Mouse (Mus musculus): Measurements from ENCODE around the gene Bst1. TPM values are rescaled to one million over a fixed set of nuclear protein-coding genes. Genes with fewer than 3 reads are reported as not detected.
A peak's percentile ranks its signal among the peaks of the same experiment; 100 is the strongest.

Bst1 gene
- polyA plus RNA-seq (2015; fragmentation: Nextera tagmentation; extraction: Ambion mirVana) = 2.3 and 2.8 TPM in 2 replicates

DNA sequence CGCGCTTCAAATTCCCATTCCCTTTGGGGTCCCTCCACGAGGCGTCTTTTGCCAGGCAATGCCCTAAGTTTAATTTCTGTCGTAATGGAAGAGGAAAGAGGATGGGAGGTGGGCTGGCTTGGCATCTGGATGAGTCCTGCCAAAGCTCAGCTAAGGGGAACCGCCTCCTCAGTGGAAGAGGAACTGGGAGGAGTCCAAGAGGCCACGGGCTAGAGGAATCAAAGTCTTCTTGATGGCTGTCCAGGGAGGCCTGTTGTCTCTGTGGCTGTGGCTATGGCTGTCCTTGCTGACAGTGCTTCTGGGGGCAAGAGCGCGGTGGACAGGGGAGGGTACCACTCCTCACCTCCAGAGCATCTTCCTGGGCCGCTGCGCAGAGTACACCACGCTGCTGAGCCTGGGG is at the start of gene Bst1:
Gene Bst1, plus strand, starts transcription at position 191 of the 400 bp plus-strand sequence.
- Histone ChIP-seq H3K36me3 (ENCODE audit: control insufficient read depth, insufficient read depth) (no peaks in the 10 kb centered on the region), H3K4me3 (ENCODE audit: low read length) (peak within 1 kb of the TSS; percentile 16; the same call in 1 of the 2 replicates), H3K9ac (ENCODE audit: low read length) (no peak within 1 kb of the TSS), H3K9me3 (replicated peaks; ENCODE audit: control insufficient read depth, low read length) (no peaks in the 10 kb centered on the region), H3K27ac (ENCODE audit: low read length) (no peak within 1 kb of the TSS), H3K27me3 (ENCODE audit: control insufficient read depth, insufficient read depth, low read length) (no peaks in the 10 kb centered on the region), H3K4me1 (ENCODE audit: control insufficient read depth, insufficient read depth, low read length) (peaks cover 5% of the 10 kb centered on the region; the same call in 1 of the 2 replicates), H3K4me2 (ENCODE audit: low read depth, low read length) (0 out of 2 replicates have a peak within 1 kb of the TSS, but pooled peaks have one; percentile 12)
- 0 out of 2 replicates have a peak, but pooled peaks have one; percentile 37 for ATAC-seq (replicated peaks; ENCODE audit: extremely low read depth, insufficient read depth, low FRiP score)
- WGBS = 49% methylated on average over 12 of the region's 12 CpGs

DNA sequence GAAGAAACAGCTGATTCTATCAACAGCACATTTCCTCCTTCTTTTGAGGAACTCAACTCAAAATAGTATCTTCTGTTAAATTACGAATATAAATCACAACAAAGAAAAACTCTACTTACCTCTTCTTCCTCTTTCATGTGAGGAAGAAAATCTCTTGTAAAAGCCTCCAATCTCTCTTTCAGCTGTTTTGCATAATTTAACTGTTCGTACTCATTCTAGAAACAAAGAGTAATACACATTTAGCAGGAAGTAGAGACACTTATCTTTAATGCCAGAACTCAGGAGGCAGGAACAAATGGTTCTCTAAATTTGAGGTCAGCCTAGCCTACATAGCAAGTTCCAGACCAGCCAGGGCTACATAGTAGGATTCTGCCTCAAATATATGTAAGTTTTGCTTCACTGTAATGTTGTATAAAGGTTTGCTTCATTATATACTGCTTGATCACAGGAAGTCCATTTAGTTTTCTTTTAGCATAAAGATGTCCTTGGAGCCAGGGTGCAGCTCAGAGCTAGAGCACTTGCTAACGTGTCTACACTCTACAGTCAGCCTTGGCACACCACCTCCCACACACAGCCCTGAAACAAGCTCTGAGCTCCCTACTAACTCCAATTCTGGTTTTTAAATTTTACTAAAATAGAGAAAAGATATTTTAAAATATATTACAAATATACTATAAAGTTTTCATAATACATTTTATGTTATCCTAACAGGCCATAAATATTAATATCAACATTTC is 47.9 kb upstream of the Bst1 start:
- no peak for ATAC-seq (replicated peaks; ENCODE audit: extremely low read depth, insufficient read depth, low FRiP score)
- Histone ChIP-seq H3K4me3 (ENCODE audit: low read length) (no peak overlapping the region), H3K9me3 (replicated peaks; ENCODE audit: control insufficient read depth, low read length) (no peaks in the 10 kb centered on the region), H3K9ac (ENCODE audit: low read length) (no peak overlapping the region), H3K4me2 (ENCODE audit: low read depth, low read length) (no peak overlapping the region), H3K36me3 (ENCODE audit: control insufficient read depth, insufficient read depth) (peaks cover 7% of the 10 kb centered on the region), H3K4me1 (ENCODE audit: control insufficient read depth, insufficient read depth, low read length) (no peaks in the 10 kb centered on the region), H3K27me3 (ENCODE audit: control insufficient read depth, insufficient read depth, low read length) (no peaks in the 10 kb centered on the region), H3K27ac (ENCODE audit: low read length) (no peak overlapping the region)
- 69% methylated on average over 3 of the region's 3 CpGs for WGBS

DNA sequence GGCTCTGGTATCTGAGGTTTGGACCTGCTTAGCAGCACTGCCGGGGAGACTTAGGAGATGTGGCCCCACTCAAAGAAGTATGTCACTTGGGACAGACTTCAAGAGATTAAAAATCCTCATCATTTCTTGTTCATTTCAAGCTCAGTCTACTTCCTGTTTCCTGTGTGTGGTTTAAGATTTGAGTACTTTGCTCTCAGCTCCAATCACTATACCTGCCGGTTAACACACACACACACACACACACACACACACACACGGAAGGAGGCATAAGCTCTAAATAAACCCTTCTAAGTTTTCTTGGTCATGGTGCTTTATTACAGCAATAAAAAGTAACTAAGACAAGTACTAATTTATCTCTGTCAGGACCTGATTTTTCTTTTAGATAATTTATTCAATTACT is 47.1 kb upstream of the Bst1 start:
- no peak overlapping the region for H3K27ac ChIP-seq (ENCODE audit: low read length)
- H3K9ac ChIP-seq (ENCODE audit: low read length) = no peak overlapping the region
- no peak overlapping the region for H3K4me3 ChIP-seq (ENCODE audit: low read length)
- H3K4me1 ChIP-seq (ENCODE audit: control insufficient read depth, insufficient read depth, low read length) = peaks cover 3% of the 10 kb centered on the region
- H3K9me3 ChIP-seq (replicated peaks; ENCODE audit: control insufficient read depth, low read length) = no peaks in the 10 kb centered on the region
- H3K27me3 ChIP-seq (ENCODE audit: control insufficient read depth, insufficient read depth, low read length) = no peaks in the 10 kb centered on the region
- H3K36me3 ChIP-seq (ENCODE audit: control insufficient read depth, insufficient read depth) = peaks cover 7% of the 10 kb centered on the region
- ATAC-seq (replicated peaks; ENCODE audit: extremely low read depth, insufficient read depth, low FRiP score) = no peak
- H3K4me2 ChIP-seq (ENCODE audit: low read depth, low read length) = no peak overlapping the region
- 82% methylated on average over 3 of the region's 3 CpGs for WGBS

DNA sequence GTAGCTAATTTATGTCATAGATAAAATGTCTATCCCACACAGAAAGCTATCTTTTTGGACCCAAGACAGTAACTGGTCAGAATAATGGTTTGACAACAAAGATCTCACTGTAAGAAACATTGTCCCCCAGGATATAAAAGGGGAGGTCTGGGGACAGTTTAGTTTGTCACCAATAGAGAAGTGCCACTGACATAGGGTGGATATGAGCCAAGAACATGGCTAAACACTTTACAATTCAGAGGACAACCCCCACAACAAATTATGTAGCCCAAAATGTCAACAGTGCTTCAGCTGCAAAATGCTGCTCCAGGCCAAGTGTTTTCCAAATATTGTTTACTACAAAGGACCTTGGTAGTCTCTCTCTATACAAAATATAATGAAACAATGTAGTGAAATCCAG is 42.3 kb upstream of the Bst1 start:
- H3K36me3 ChIP-seq (ENCODE audit: control insufficient read depth, insufficient read depth) = no peaks in the 10 kb centered on the region
- H3K27me3 ChIP-seq (ENCODE audit: control insufficient read depth, insufficient read depth, low read length) = no peaks in the 10 kb centered on the region
- peak overlapping the region; percentile 26 for H3K27ac ChIP-seq (ENCODE audit: low read length)
- peak overlapping the region; percentile 26; the same call in 1 of the 2 replicates for H3K4me2 ChIP-seq (ENCODE audit: low read depth, low read length)
- H3K9ac ChIP-seq (ENCODE audit: low read length) = no peak overlapping the region
- no peak overlapping the region for H3K4me3 ChIP-seq (ENCODE audit: low read length)
- no peaks in the 10 kb centered on the region for H3K9me3 ChIP-seq (replicated peaks; ENCODE audit: control insufficient read depth, low read length)
- ATAC-seq (replicated peaks; ENCODE audit: extremely low read depth, insufficient read depth, low FRiP score) = peak; percentile 84
- peaks cover 20% of the 10 kb centered on the region for H3K4me1 ChIP-seq (ENCODE audit: control insufficient read depth, insufficient read depth, low read length)

DNA sequence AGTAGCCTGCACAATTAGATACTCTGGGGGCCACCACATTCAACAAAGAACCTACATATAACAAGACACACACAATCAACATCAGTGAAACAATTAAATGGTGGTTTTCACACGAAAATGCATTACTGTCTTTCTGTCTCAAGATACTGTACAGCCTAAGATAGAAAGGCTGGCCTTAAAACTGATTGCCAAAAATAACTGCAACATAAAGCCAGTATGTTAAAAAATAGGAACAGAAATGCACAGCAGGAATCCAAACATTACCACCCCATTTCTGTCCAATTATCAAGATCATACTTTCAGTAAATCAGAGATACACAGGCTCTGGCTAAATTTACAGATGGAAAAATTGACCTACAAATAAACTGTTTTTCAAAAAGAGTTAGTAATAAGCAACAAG is 41.7 kb upstream of the Bst1 start:
- Histone ChIP-seq H3K9me3 (replicated peaks; ENCODE audit: control insufficient read depth, low read length) (no peaks in the 10 kb centered on the region), H3K27me3 (ENCODE audit: control insufficient read depth, insufficient read depth, low read length) (no peaks in the 10 kb centered on the region), H3K4me1 (ENCODE audit: control insufficient read depth, insufficient read depth, low read length) (peaks cover 20% of the 10 kb centered on the region), H3K4me3 (ENCODE audit: low read length) (no peak overlapping the region), H3K36me3 (ENCODE audit: control insufficient read depth, insufficient read depth) (no peaks in the 10 kb centered on the region), H3K9ac (ENCODE audit: low read length) (no peak overlapping the region), H3K4me2 (ENCODE audit: low read depth, low read length) (no peak overlapping the region), H3K27ac (ENCODE audit: low read length) (peak overlapping the region; percentile 26)
- no peak for ATAC-seq (replicated peaks; ENCODE audit: extremely low read depth, insufficient read depth, low FRiP score)
- 17% methylated on average over 1 of the region's 1 CpGs for WGBS

DNA sequence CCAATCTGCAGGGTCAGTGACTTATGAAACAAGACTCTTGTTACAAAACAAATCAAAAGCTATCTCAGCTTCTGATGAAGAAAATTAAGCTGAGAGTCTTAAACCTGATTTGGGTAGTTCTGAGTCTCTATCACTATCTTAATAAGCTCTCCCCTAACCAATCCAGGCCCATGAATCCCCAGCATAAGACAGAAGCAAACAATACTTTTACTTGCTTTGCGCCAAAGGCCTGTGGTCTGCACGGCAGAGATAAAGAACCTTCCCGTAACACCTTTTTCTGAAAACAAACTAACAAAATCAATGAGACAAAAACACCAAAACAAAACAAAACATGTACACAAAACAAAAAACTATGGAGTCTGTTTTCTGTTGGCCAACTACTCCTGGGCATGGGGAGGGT is 40.1 kb upstream of the Bst1 start:
- Histone ChIP-seq H3K27me3 (ENCODE audit: control insufficient read depth, insufficient read depth, low read length) (no peaks in the 10 kb centered on the region), H3K4me2 (ENCODE audit: low read depth, low read length) (no peak overlapping the region), H3K4me1 (ENCODE audit: control insufficient read depth, insufficient read depth, low read length) (peaks cover 24% of the 10 kb centered on the region), H3K9me3 (replicated peaks; ENCODE audit: control insufficient read depth, low read length) (no peaks in the 10 kb centered on the region), H3K4me3 (ENCODE audit: low read length) (no peak overlapping the region), H3K27ac (ENCODE audit: low read length) (no peak overlapping the region), H3K36me3 (ENCODE audit: control insufficient read depth, insufficient read depth) (no peaks in the 10 kb centered on the region), H3K9ac (ENCODE audit: low read length) (no peak overlapping the region)
- no peak for ATAC-seq (replicated peaks; ENCODE audit: extremely low read depth, insufficient read depth, low FRiP score)
- WGBS = 94% methylated on average over 3 of the region's 3 CpGs

DNA sequence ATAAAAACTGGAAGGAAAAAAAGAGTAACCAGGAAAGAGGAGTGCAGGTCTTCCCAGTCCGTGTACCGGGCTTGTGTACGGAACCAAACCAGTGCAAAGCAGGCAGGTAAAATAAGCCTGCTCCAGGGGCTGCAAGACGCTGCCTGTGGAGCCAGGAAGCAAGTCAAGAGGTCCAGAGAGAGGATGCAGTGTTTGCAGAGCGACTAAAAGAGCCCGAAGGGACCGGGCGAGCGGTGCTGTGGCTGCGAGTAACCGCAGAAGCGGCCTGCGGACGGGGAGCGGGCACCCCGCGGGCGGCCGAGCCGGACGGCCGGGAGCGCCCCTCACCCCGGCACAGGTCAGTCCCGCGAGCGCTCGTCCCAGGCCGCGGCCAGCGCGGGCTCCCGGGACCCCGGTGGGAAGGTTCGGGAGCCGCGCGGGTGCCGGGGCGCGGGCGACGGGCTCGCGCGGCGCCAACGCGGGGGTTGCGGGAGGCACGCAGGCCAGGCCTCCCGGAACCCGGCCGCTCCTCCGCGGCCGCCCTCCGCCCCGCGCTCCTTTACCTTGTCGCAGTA is 37.2 kb upstream of the Bst1 start:
- peak overlapping the region; percentile 98 for H3K9ac ChIP-seq (ENCODE audit: low read length)
- H3K4me2 ChIP-seq (ENCODE audit: low read depth, low read length) = peak overlapping the region; percentile 81
- H3K27ac ChIP-seq (ENCODE audit: low read length) = peak overlapping the region; percentile 95
- no peaks in the 10 kb centered on the region for H3K27me3 ChIP-seq (ENCODE audit: control insufficient read depth, insufficient read depth, low read length)
- H3K9me3 ChIP-seq (replicated peaks; ENCODE audit: control insufficient read depth, low read length) = no peaks in the 10 kb centered on the region
- H3K4me1 ChIP-seq (ENCODE audit: control insufficient read depth, insufficient read depth, low read length) = peaks cover 21% of the 10 kb centered on the region
- peak; percentile 62 for ATAC-seq (replicated peaks; ENCODE audit: extremely low read depth, insufficient read depth, low FRiP score)
- H3K4me3 ChIP-seq (ENCODE audit: low read length) = peak overlapping the region; percentile 80
- under 1% methylated on average over 42 of the region's 61 CpGs for WGBS
- no peaks in the 10 kb centered on the region for H3K36me3 ChIP-seq (ENCODE audit: control insufficient read depth, insufficient read depth)

DNA sequence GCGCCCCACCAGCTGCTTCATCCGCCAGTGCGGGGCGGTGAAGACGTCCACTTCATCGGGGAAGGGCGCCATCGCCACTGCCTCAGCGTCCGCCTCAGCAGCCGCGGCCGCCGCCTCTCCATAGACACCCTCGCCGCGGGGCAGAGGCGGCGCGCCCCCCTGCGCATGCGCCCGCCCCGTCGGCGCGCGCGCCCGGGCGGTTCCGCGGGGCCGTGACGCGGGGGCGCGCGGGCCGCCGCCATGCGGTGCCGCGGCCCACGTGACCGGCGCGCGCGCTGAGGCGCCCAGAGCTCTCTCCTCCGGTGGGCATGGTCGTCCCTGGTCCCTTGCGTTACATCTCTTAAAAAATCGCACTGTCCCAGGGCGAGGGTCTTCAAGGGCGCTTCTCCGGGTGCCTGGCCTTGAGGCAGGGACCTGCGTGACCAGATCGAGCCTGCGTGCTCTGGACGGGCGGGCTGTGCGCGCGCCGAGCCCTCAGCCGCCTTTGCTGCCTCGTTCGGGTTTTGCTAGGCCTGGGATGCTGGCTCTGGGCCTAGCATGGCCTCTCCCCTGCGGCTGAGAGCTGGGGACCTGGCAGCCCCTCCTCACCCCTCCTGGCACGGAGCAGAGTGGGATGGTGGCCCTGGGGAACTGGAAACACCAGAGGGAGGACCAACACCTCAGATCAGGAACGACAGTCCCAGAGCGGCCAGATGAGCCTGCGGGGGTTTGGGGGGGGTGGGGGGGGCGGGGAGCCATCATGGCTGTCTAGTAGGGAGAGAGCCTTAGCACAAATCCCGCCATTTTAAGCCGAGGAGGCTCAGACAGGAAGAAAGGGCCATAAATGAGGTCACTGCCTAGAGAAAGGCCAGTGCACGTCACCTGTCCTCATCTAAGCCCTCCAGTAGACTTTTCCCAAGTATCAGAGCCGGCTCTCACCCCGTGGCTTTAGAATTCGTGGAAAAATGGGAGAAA is 36.4 kb upstream of the Bst1 start:
- Histone ChIP-seq H3K4me2 (ENCODE audit: low read depth, low read length) (peak overlapping the region; percentile 91), H3K4me3 (ENCODE audit: low read length) (peak overlapping the region; percentile 80), H3K9ac (ENCODE audit: low read length) (peak overlapping the region; percentile 98), H3K27ac (ENCODE audit: low read length) (peak overlapping the region; percentile 95), H3K27me3 (ENCODE audit: control insufficient read depth, insufficient read depth, low read length) (no peaks in the 10 kb centered on the region), H3K9me3 (replicated peaks; ENCODE audit: control insufficient read depth, low read length) (no peaks in the 10 kb centered on the region), H3K4me1 (ENCODE audit: control insufficient read depth, insufficient read depth, low read length) (peaks cover 15% of the 10 kb centered on the region), H3K36me3 (ENCODE audit: control insufficient read depth, insufficient read depth) (no peaks in the 10 kb centered on the region)
- peak; percentile 90 for ATAC-seq (replicated peaks; ENCODE audit: extremely low read depth, insufficient read depth, low FRiP score)
- WGBS = 4% methylated on average over 80 of the region's 82 CpGs

Data from heart, embryonic 16.5 days (tissue).